Mouse (Mus musculus): ENCODE data around the gene Tspan32.

Tspan32 gene

DNA sequence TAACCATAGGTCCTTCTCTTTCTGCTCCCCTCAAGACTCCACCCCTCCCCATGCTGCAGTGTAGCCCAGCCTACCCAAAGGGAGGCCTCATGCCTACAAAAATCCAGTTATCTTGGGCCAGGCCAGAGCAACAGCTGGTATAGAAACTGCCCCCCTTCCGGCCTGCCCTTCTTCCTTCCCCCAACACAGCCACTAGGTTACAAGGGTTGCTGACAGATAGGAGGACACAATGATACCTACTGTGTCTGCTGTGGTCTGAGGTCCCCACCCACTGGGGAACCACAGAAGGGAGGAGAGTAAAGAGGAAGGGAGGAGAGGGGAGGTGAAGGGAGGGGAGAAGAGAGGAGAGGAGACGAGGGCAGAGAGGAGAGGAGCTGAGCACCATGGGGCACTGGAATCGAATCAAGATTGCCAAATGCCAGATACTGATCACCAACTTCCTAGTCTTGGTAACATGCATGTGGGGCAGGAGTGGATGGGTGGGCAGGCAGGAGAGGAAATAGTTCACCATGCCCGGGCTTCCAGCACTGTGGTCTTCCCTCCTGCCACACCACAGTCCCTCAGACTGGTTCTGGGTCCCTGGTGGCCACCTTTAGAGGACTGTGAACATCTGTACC, at the start of gene Tspan32:
TSS of gene Tspan32 (plus strand) at position 320 of the 617 bp plus-strand sequence.
- in situ Hi-C loops (cut with MboI, MseI), result loop anchor here (5.0 kb wide), 2 partner anchors 47 to 822 kb away; partner anchors contain the start of gene Cd81

DNA sequence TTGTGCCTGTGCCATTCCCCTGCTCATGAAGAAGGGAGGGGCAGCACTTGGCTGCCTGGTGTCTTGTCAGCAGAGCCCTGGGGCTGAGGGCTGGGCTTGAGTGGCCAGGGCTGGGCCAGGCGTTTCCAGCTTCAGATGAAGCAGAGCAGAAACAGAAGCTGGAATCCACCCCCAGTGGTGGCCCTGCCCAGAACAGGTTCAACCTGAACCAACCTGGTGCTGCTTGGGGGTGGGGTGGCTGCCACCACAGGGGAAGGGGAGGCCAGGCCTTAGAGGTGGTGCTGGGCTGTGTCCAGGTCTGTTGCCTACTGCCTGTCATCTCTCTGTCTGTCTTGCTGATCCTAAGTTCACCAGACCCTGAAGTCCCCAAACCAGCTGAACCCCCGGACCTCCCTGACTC, 48.8 kb upstream of the Tspan32 start:
- in situ Hi-C loops (cut with MboI, MseI), result no loop called here

DNA sequence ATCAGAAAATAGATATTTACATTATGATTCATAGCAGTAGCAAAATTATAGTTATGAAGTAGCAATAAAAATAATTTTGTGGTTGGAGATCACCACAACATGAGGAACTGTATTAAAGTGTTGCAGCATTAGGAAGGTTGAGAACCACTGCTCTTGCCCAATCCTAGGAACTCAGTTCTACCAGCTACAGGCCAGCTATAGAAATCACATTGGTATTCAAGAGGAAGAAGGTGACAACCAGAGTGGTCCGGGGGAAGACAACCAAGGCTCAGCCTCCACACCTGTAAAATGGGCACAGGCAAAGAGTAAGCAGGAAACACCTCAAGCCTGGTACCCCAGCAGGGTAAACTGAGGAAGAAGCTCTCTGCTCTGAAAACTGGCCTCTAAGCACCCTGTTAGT, 46.0 kb upstream of the Tspan32 start:
- in situ Hi-C loops (cut with MboI, MseI), result no loop called here

DNA sequence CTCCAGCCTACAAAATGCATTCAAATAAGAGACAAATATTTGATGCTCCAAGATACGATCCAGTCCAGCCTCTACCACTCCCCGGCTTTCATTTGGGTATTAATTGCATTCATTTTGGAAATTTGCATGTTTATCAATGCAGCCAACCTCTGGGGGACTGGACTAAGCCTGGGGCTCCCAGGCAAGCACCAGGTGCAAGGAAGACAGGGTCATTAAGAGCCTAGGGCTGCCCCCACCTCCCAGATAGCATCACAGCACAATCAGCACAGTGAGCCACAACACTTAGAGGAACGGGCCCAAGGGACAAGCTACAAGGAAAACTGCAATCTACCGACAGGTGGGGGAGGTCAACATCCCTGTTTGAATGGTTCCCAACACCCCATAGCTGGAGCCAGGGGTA, 45.1 kb upstream of the Tspan32 start:
- in situ Hi-C loops (cut with MboI, MseI), result no loop called here

DNA sequence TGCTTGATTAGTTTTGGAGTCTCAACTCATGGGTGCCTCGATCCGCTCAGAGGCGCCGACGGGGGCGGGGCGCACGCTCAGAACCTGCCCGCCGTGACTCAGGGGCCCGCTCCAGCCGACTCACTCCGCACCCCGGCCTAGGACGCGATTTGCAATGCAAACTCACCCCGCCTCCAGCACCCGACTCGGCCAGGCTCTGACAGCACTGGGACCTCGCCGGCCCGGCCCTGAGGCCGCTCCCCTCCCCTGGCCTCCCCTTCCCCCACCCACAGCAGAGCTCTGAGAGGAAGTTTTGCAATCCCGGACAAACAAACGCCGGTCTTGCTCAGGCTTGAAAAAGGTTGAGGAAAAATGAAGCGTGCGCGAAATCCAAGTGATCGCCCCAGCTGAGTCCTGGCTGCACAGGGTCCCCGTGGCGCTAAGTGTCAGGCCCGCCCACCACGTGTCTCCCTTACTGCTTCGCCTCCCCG, 37.4 kb upstream of the Tspan32 start:
- in situ Hi-C loops (cut with MboI, MseI), result no loop called here

DNA sequence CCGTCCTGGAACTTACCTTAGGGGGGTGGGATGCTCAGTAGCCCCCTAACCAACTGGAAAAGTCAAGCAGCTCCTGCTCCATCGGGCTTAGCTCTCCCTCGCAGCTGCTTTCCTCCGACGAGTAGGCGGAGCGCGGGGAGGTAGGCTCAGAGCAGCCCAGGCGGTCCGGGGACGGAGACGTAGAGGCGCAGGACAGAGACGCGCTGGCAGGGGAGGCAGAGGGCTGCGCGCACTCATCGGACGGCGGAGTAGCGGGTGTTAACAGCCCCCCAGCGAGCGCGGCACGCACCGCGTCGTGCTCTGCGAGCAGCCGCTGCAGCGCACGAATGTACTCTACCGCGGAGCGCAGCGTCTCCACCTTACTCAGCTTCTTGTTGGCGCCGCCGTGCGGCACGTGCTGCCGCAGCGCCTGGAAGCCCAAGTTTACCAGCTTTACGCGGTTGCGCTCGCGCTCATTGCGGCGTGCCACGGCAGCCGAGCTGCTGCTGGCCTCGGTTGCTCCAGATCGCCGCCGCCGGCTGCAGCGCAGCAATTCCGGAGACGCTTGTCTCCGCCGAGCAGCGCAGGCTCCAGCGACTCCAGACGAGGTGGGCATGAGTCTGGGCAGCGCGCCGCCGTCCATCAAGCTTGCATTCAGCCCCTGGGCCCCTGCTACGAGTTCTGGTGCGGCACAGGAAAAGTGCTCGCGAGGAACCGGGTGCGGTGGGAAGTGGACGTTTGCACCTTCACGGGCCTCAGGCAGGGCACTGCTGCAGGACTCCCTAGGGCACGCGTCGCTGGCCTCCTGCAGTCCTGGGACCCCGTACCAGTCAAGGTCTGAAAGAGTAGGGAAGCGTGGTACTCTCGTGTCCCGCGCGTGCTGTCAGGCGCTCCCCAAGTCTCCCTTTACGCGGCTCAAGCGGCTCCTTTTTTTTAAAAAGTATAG, 36.7 kb upstream of the Tspan32 start:
- in situ Hi-C loops (cut with MboI, MseI), result no loop called here

DNA sequence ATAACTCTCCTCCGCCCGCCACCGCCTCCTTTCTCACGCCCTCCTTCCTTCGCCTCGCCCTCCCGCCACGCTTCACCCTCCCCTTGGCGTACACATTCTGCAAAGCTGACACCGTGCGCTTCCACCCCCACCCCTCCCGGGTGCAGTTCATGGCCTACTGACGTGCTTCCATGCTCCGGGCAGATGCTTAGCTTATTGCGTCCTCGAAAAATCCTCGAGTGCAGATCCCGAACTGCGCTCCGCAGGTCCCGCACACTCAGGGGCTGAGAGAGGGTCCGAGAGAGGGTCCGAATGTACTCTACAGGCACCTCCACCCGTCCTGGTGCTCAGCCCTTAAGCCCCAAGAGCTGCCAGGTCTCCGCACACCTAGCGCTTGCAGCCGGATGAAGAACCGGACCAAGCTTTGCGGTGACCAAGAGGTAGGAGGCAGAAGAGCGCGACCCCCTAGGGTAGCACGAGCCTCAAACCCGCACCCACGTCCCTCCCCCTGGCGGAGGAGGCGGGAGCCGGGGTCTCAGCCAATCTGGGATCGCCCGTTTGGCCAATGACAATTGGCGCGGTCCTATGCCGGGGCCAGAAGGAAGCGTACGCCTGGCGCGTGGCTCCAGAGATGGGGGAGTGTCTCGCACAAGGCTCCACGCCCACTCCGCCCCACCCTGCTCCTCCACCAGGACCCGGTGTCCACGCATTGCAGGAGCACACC, 35.9 kb upstream of the Tspan32 start, which contains the start of gene Ascl2:
TSS of gene Ascl2 (minus strand) at position 456 of the 703 bp plus-strand sequence.
- in situ Hi-C loops (cut with MboI, MseI), result no loop called here

DNA sequence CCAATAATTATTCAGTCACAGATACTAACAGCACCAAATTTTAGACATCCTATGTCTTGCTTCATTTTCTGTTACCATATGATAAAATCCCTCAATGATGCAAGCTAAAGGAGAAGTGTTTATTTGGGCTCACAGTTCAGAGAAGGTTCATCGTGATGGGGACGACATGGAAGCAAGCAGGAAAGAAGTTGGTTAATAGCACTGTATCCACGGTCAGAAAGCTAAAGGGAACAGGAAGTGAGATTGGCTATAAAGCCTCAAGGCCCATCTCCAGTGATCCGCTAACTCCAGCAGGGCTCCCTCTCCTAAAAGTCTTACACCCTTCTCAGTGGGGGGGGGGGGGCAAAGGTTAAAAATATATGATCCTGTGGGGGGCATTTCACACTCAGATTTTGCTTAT, 22.9 kb upstream of the Tspan32 start:
- in situ Hi-C loops (cut with MboI, MseI), result no loop called here

DNA sequence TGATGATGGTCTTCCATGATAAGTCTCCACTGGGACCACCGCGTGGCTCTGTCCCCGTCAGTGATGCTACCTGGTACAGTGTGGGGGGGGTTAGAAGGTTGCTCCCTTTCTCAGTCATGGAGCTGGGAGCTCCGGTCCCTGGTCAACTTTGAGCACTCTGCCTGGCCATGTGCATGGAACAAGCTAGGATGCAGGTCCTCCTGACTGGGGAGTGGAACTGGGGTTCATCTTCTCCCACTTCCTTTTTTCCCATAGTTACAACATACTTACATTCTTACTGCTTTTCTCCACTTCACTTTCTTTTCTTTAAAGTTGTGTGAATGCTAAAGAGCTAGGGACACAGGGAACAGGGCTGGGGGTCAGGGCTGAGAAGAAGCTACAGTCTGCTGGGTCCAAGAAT, 19.7 kb upstream of the Tspan32 start:
- in situ Hi-C loops (cut with MboI, MseI), result no loop called here

DNA sequence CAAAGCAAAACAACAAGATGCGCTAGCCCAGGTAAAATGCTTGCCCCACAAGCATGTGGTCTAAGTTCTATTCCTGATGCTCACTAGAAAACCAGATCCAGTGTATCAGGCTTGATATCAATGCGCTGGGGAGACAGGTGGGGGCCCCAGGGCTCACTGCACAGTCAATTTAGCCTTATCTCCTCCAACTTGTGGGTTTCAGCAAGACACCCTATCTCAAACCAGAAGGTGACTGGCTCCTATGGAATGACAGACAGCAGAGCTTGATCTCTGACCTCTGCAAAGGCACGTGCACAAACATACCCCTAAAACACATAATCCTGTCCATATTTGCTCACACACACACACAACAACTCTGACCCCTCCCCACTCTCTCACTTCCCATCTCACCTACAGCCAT, 17.1 kb upstream of the Tspan32 start:
- in situ Hi-C loops (cut with MboI, MseI), result no loop called here

DNA sequence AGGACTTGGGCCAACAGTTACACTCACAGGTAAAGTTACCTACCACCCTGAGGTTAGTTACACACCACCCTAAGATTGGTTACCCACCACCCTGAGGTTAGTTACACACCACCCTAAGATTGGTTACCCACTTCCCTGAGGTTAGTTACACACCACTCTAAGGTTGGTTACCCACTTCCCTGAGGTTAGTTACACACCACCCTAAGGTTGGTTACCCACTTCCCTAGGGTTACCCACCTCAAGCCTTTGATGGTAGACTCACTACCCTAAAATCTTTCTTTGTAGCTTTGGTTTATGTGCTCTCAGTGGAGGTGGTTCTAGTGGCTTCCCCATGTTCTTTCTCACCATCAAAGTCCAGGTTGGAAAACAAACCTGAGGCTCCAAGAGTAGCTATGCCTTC, 9.8 kb upstream of the Tspan32 start:
- in situ Hi-C loops (cut with MboI, MseI), result no loop called here

DNA sequence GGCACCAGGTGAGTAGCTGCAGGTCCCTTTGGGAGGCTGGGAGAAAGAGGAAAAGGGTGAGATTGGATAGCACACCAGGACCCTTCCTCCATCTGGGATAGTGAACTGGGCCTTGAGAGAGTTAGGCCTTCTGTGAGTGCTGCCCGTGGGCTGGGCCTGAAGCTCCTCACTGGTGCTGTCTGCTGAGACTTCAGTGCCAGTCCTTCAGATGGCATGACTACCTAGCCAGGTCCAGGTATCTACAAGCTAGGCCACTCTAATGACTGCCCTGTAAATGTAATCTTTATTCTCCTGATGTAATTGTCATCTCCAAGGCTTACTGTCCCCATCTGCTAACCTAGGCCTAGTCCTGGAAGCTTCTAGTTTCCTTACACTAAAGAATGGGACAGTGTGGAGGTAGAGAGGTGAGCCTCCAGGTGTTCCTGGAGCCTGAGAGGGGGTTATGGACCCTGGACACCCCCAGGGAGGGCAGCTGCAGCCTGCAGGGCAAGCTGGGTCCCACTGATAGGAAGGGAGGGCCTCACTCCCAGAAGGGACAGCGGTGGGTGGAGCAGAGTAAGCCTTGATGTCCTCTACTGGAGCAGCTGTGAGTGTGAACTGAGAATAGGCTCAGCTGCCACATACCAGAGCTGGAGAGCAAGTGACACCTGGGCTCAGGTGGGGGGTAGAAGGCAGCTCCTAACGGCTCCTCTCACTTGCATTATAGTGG, 9.1 kb upstream of the Tspan32 start:
- in situ Hi-C loops (cut with MboI, MseI), result no loop called here

DNA sequence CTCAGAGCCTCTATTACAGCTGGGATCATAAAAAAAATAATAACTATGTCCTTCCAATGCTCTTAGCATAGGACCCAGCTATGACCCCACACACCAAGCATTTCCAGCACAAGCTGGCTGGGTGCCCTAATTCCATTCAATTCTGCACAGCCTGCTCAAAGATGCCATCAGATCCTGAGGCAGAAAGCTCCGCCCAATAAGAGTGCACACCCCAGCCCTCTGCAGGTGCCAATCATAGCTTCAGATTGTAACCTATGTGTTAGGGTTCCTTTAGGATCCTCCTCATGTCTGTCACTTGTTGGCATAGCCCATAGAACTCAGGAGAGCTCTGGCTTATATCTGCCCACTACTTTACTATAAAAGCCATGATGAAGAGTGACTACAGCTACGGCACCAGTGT, 7.8 kb upstream of the Tspan32 start:
- in situ Hi-C loops (cut with MboI, MseI), result no loop called here

DNA sequence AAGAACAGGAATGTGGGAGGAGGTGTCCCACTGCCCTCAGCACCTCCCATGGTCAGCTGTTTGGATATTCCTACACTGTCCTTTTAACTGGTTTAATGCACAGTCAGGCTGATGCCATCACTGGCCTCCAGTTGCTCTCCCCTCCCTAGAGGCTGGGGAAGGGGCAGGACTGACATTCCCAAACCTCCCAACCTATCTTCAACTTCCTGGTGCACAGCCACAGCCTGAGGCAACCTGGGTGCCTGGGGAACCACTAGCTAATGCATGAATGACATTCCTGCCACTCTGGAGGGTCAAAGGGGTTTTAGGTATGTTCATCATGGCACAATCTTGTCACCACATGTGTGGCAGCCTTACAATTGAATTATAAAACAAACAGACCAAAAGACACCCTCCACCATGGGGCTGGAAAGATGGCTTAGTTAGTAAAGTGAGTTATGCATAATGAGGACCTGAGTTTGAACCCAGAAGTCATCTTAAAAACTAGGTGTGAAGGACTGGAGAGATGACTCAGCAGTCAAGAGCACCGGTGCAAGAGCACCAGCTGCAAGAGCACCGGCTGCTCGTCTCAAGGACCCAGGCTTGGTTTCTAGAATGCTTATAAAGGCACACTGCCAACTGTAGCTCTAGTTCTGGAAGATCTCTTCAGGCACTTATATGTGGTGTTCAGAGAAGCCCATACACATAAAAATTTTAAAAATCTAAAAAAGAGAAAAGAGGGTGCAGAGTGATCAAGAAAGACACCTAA, 7.3 kb upstream of the Tspan32 start:
- in situ Hi-C loops (cut with MboI, MseI), result no loop called here

DNA sequence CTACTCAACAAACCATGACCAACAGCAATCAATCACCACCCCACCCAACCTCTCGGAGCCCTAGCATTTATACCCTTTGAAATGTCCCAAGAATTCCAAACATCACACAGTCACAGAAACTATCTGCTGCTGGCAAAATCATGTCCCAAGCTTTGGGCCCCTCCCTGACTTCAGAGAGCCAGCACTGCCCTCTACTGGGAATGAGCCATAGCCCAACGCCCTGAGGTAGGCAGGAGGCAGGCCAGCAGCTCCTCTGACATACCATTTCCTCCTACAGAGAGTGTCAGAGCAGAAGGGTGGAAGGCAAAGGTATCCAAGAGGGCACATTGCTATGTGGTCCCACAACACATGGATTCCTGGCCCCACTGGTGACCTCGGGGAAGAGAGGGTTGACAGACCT, 2.2 kb upstream of the Tspan32 start:
- in situ Hi-C loops (cut with MboI, MseI), result no loop called here

DNA sequence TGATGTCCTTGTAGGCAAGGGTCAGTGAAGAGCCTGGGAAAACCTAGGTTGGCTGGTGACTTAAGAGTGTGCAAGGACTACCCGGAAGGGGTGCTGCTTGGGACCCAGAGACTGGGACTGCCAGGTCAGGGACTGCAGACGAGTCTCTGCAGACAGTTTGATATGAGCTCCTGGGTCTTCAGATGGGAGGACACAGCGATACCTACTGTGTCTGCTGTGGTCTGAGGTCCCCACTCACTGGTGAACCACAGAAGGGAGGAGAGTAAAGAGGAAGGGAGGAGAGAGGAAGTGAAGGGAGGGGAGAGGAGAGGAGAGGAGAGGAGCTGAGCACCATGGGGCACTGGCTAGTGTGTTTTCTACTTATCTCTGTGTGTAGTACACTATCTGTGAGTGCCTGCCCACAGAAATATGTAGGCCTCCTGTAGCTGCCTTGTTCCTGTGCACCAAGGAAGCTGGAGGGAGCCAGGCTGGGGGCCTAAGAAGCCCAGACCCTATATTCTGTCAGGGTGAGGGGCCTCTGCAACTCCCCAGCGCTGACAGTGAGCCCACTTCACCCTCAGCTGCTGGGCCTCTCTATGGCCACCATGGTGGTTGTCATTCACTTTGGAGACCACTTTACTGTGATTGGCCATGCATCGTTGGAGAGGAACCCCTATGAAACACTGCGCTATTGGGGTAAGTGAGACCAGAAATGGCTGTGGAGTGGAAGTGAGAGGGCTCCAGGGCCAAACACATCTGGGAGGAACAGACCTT, 674 bp downstream of the Tspan32 start:
- in situ Hi-C loops (cut with MboI, MseI), result loop anchor here (5.0 kb wide), 2 partner anchors 47 to 822 kb away; partner anchors contain the start of gene Cd81

DNA sequence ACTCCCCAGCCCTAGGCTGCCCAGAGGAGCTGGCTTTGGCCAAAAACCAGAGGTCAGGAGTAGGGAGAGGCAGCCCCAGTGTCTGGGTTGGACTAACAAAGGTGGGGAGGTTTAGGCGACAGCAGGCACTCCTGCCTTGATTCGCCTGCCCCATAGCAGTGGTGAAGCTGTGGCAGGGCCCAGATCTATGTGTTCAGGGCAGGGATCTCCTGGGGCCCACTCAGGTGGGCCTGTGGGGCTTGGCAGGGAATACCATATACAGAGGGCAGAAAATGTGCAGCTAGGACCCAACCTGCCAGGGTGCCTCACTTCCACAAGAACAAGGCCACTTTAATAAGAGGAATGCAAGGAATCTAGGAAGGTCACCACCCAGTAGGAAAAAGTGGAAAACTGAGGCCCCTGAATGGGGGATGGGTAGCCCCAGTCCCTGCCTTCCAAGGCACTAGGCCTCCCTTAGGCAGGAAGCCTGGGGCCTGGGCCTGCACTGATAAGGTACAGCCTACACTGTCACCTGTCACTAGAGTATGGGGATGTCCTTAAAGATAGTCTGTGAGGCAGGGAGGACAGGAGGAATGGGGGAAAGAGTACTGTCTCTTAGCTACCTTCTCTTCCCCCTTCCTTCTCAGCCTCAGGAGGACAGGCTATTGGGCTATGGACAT, 1.4 kb downstream of the Tspan32 start:
- in situ Hi-C loops (cut with MboI, MseI), result loop anchor here (5.0 kb wide), 2 partner anchors 46 to 821 kb away; partner anchors contain the start of gene Cd81

DNA sequence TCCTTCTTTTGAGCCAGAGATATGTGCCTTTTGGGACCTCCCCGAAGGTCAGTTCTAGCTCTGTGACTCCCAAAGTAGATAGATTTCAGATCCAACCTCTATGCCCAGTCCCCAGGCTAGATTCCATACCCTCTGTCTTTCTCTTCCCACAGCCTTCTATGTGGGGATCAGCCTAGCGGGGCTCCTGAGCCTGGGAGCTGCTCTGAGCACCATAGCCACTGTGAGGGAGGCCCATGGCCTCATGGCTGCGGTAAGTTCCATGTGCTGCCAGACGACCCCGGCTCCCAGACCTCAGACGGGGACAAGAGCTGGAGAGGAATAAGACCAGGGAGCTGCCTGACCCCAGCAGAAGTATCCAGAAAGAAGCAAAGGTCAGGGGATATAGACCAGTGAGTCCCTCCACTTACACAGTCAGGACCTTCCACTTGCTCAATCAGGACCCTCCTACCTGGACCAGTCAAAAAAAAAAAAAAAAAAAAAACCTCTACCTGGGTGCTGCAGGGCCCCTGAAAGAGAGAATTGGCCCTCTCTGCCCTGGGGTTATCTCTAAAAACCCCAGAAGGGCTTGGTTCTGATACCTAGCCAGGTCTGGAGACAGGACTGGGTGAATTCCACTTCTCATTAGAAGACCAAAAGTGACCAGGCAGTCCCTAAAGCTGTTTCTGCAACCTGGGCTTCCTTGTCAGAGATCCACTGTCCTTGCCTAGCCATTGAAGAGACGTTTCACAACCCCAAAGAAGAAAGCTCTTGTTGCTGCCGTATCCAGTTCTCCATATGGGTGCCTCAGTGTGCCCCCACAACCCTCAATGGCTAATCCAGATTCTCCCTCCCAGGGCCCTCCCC, 2.1 kb downstream of the Tspan32 start:
- in situ Hi-C loops (cut with MboI, MseI), result loop anchor here (5.0 kb wide), 2 partner anchors 45 to 820 kb away; partner anchors contain the start of gene Cd81

Data from T-helper 2 cell (primary cell).